Mouse (Mus musculus): ENCODE measurements around the gene Acadvl.

- no peak for TF ChIP-seq CTCF (IDR thresholded peaks at IDR 0.05; ENCODE audit: low read depth)
- no peak for TF ChIP-seq EP300 (IDR thresholded peaks at IDR 0.05; ENCODE audit: low read depth)
These were observed 34.0 kb downstream of the Acadvl start, which contains the start of gene Ctdnep1 for GRCm38 (mm10) chr11:69981141-69981762.
